Mouse (Mus musculus): Measurements from ENCODE around the gene Bcar3.

- no peak for TF ChIP-seq POLR2A (IDR thresholded peaks at IDR 0.05; ENCODE audit: borderline replicate concordance, low read depth, low read length)
- no peak for TF ChIP-seq CTCF (IDR thresholded peaks at IDR 0.05; ENCODE audit: low read depth, low read length)
Measured at GRCm38 (mm10) chr3:122473523-122474034, 179.6 kb downstream of the Bcar3 start.

Data from bone marrow macrophage, adult 2 months (primary cell).